Mouse (Mus musculus) R1 (cell line): ENCODE data around the gene Mknk1.

Experiments used
- DNase-seq: peaks from one replicate; pipeline ENCODE4 v3.0.0-alpha.2; 2018; ENCODE audit warnings: low read depth, low spot score

Gene Mknk1

GRCm38 (mm10) chr4:115838696-115839641 lies at the start of gene Mknk1:
TSS of gene Mknk1 (plus strand) at chr4:115839198.
- peak; percentile 94 for DNase-seq

- no peak for DNase-seq
Measured at GRCm38 (mm10) chr4:115790864-115791263, 48.1 kb upstream of the Mknk1 start.

- DNase-seq, result no peak
Measured at GRCm38 (mm10) chr4:115795360-115795759, 43.6 kb upstream of the Mknk1 start.

- DNase-seq, result no peak
Measured at GRCm38 (mm10) chr4:115799981-115800380, 39.0 kb upstream of the Mknk1 start.

- DNase-seq, result peak; percentile 82
Measured at GRCm38 (mm10) chr4:115812326-115812725, 26.7 kb upstream of the Mknk1 start.

- DNase-seq, result no peak
Measured at GRCm38 (mm10) chr4:115815606-115816005, 23.4 kb upstream of the Mknk1 start.

- peak; percentile 18 for DNase-seq
Measured at GRCm38 (mm10) chr4:115820199-115820598, 18.8 kb upstream of the Mknk1 start.

GRCm38 (mm10) chr4:115820944-115821343 lies 18.1 kb upstream of the Mknk1 start:
- no peak for DNase-seq

GRCm38 (mm10) chr4:115821431-115821830 lies 17.6 kb upstream of the Mknk1 start:
- DNase-seq, result peak; percentile 57

GRCm38 (mm10) chr4:115821928-115822327 lies 17.1 kb upstream of the Mknk1 start:
- DNase-seq, result no peak

GRCm38 (mm10) chr4:115824178-115824577 lies 14.8 kb upstream of the Mknk1 start:
- no peak for DNase-seq

GRCm38 (mm10) chr4:115825271-115825670 lies 13.7 kb upstream of the Mknk1 start:
- no peak for DNase-seq

- peak; percentile 48 for DNase-seq
Measured at GRCm38 (mm10) chr4:115827066-115827465, 11.9 kb upstream of the Mknk1 start.

- no peak for DNase-seq
Measured at GRCm38 (mm10) chr4:115827535-115827887, 11.5 kb upstream of the Mknk1 start.

GRCm38 (mm10) chr4:115827888-115828571 lies 11.0 kb upstream of the Mknk1 start, which contains the start of gene Mob3c:
TSS of gene Mob3c (plus strand) at chr4:115828092.
- DNase-seq, result peak; percentile 93

GRCm38 (mm10) chr4:115828572-115828902 lies 10.5 kb upstream of the Mknk1 start:
- DNase-seq, result no peak

- DNase-seq, result no peak
Measured at GRCm38 (mm10) chr4:115830491-115830890, 8.5 kb upstream of the Mknk1 start.

- no peak for DNase-seq
Measured at GRCm38 (mm10) chr4:115831221-115831620, 7.8 kb upstream of the Mknk1 start.

GRCm38 (mm10) chr4:115832040-115832439 lies 7.0 kb upstream of the Mknk1 start:
- DNase-seq, result peak; percentile 85

GRCm38 (mm10) chr4:115835576-115835975 lies 3.4 kb upstream of the Mknk1 start:
- no peak for DNase-seq

- DNase-seq, result no peak
Measured at GRCm38 (mm10) chr4:115838196-115838595, 802 bp upstream of the Mknk1 start.

GRCm38 (mm10) chr4:115839956-115840355 lies 958 bp downstream of the Mknk1 start:
- no peak for DNase-seq

- no peak for DNase-seq
Measured at GRCm38 (mm10) chr4:115840842-115841241, 1.8 kb downstream of the Mknk1 start.
